Mouse (Mus musculus): Measurements from ENCODE around the gene Atp6v0d1.

The Atp6v0d1 gene

GRCm38 (mm10) chr8:105536546-105536945 is 29.3 kb downstream of the Atp6v0d1 start:
- DNase-seq = no peak

GRCm38 (mm10) chr8:105533892-105534329 is 31.9 kb downstream of the Atp6v0d1 start:
- peak; percentile 78 to 85 for DNase-seq

- DNase-seq = peak; percentile 46 to 63
These were observed 32.4 kb downstream of the Atp6v0d1 start for GRCm38 (mm10) chr8:105533439-105533838.

- DNase-seq = peak; percentile 64 to 82
These were observed 34.1 kb downstream of the Atp6v0d1 start for GRCm38 (mm10) chr8:105531774-105532173.

- no peak for DNase-seq
These were observed 36.6 kb downstream of the Atp6v0d1 start for GRCm38 (mm10) chr8:105529271-105529670.

- no peak for DNase-seq
These were observed 37.6 kb downstream of the Atp6v0d1 start for GRCm38 (mm10) chr8:105528206-105528605.

GRCm38 (mm10) chr8:105527110-105527509 is 38.7 kb downstream of the Atp6v0d1 start:
- DNase-seq = no peak

GRCm38 (mm10) chr8:105522890-105523289 is 43.0 kb downstream of the Atp6v0d1 start:
- DNase-seq = no peak

GRCm38 (mm10) chr8:105521995-105522769 is 43.7 kb downstream of the Atp6v0d1 start:
- DNase-seq = peak; percentile 48 to 65

- no peak for DNase-seq
These were observed 44.8 kb downstream of the Atp6v0d1 start for GRCm38 (mm10) chr8:105521061-105521460.

GRCm38 (mm10) chr8:105520521-105520920 is 45.3 kb downstream of the Atp6v0d1 start:
- no peak for DNase-seq

GRCm38 (mm10) chr8:105519591-105519990 is 46.3 kb downstream of the Atp6v0d1 start:
- no peak for DNase-seq

GRCm38 (mm10) chr8:105518436-105519313 is 47.2 kb downstream of the Atp6v0d1 start, which contains the start of gene Hsd11b2:
Gene Hsd11b2 (plus strand): TSS chr8:105518755.
- DNase-seq = peak; percentile 77 to 81

- DNase-seq = no peak
These were observed 48.5 kb downstream of the Atp6v0d1 start for GRCm38 (mm10) chr8:105517346-105517745.

- DNase-seq = peak; percentile 78 to 85
These were observed 49.7 kb downstream of the Atp6v0d1 start for GRCm38 (mm10) chr8:105516018-105516645.

GRCm38 (mm10) chr8:105514656-105515055 is 51.2 kb downstream of the Atp6v0d1 start:
- peak in 1 of 2 experiments; percentile 33 for DNase-seq

- no peak for DNase-seq
These were observed 51.7 kb downstream of the Atp6v0d1 start for GRCm38 (mm10) chr8:105514194-105514593.

- DNase-seq = no peak
These were observed 55.7 kb downstream of the Atp6v0d1 start for GRCm38 (mm10) chr8:105509997-105510735.

- DNase-seq = no peak
These were observed 57.1 kb downstream of the Atp6v0d1 start for GRCm38 (mm10) chr8:105508758-105509157.

GRCm38 (mm10) chr8:105506977-105507376 is 58.9 kb downstream of the Atp6v0d1 start:
- no peak for DNase-seq

GRCm38 (mm10) chr8:105504617-105505016 is 61.2 kb downstream of the Atp6v0d1 start:
- DNase-seq = peak in 1 of 2 experiments; percentile 58

- DNase-seq = no peak
These were observed 66.1 kb downstream of the Atp6v0d1 start for GRCm38 (mm10) chr8:105499787-105500186.

All from lung, adult 18-20 months (tissue).